Mouse (Mus musculus) embryonic fibroblast, embryonic 13.5 days (primary cell): ENCODE data around the gene Cadm1. TPM values are rescaled to one million over a fixed set of nuclear protein-coding genes. Genes with fewer than 3 reads are reported as not detected.

Experiments
- H3K27ac ChIP-seq: 2 replicates; pipeline ENCODE4 v1.5.1; 2012; ENCODE audit warnings: low read length, control low read depth, inconsistent platforms; ENCODE audit not compliant: insufficient read depth
- H3K4me1 ChIP-seq: 2 replicates; pipeline ENCODE4 v1.6.1; 2011; ENCODE audit warnings: low read length; ENCODE audit not compliant: control insufficient read depth, insufficient read depth
- H3K4me3 ChIP-seq: 2 replicates; pipeline ENCODE4 v1.5.1; 2011; ENCODE audit warnings: mild to moderate bottlenecking, control low read depth, low read length; ENCODE audit not compliant: insufficient read depth
- CTCF ChIP-seq: IDR thresholded peaks from 2 replicates; pipeline ENCODE4 v1.5.1; 2011; ENCODE audit warnings: mild to moderate bottlenecking, control low read depth, low read length, moderate library complexity, borderline replicate concordance; ENCODE audit not compliant: insufficient read depth
- POLR2A ChIP-seq: IDR thresholded peaks from 2 replicates; pipeline ENCODE4 v1.6.1; 2011; ENCODE audit warnings: low read depth, mild to moderate bottlenecking, control low read depth, low read length, moderate library complexity
- polyA plus RNA-seq: library from polyadenylated mRNA; stranded (reverse); fragments of >200 nt; gene quantifications from 2 replicates; pipeline ENCODE4 v1.2.4, GENCODE M21; 2011; ENCODE audit warnings: low read depth; ENCODE audit not compliant: missing spikeins, insufficient read length

Gene Cadm1
- polyA plus RNA-seq, 1 experiment = 5.6 TPM

DNA sequence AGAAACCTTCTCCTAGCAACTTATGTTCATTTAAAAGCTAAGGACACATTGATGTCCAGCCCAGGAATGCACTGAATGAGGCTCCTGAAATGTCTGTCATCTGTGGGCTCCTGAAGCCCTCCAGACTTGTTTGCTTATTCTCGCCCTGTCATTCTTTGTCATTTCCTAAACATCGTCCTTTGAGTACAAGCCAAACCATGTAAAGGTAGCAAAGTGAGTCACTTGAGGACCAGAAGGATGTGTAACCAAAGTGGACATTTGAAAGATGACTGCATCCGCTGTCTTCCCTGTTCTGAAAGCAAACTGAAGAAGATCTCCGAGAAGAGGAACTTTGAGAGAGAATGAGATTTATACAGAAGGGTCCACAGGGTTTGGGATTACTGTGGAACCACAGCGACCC is 157.6 kb downstream of the Cadm1 start:
- Histone ChIP-seq H3K4me1 (no peaks in the 10 kb centered on the region), H3K4me3 (no peak overlapping the region), H3K27ac (no peak overlapping the region)
- TF ChIP-seq POLR2A (no peak), CTCF (no peak)

DNA sequence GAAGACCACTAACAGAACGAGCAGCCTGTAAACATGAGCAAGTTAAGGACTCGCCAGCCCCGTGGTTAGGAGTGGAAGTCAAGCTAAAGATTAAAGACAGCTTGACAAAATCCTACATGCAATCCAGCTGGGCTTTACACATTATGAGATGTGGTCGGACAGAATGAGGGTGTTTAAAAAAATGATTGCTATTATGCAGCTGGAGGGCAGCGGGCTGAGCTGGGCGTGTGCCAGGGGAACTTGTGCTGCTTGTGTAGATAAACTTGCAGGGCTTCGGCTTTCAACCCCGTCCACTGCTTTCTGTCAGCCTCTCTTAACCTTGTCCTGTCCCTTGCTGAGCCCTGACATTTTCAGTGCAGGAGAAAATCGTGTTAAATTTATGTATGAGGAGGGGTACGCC is 158.3 kb downstream of the Cadm1 start:
- H3K4me1 ChIP-seq = no peaks in the 10 kb centered on the region
- no peak for TF ChIP-seq POLR2A
- no peak for TF ChIP-seq CTCF
- H3K27ac ChIP-seq = no peak overlapping the region
- H3K4me3 ChIP-seq = no peak overlapping the region

- Histone ChIP-seq H3K4me1 (no peaks in the 10 kb centered on the region), H3K4me3 (no peak overlapping the region), H3K27ac (no peak overlapping the region)
- TF ChIP-seq POLR2A (no peak), CTCF (no peak)
Measured at GRCm38 (mm10) chr9:47692911-47693310, 162.9 kb downstream of the Cadm1 start.

- TF ChIP-seq POLR2A (no peak), CTCF (peak; percentile 66; the same call in 1 of the 2 replicates)
- H3K4me3 ChIP-seq = no peak overlapping the region
- H3K27ac ChIP-seq = no peak overlapping the region
- H3K4me1 ChIP-seq = no peaks in the 10 kb centered on the region
Measured at GRCm38 (mm10) chr9:47699026-47699425, 169.1 kb downstream of the Cadm1 start.

- no peak overlapping the region for H3K27ac ChIP-seq
- TF ChIP-seq CTCF = no peak
- H3K4me3 ChIP-seq = no peak overlapping the region
- no peaks in the 10 kb centered on the region for H3K4me1 ChIP-seq
Measured at GRCm38 (mm10) chr9:47700021-47700420, 170.0 kb downstream of the Cadm1 start.

- Histone ChIP-seq H3K4me3 (no peak overlapping the region), H3K4me1 (no peaks in the 10 kb centered on the region), H3K27ac (no peak overlapping the region)
- TF ChIP-seq CTCF = no peak
- TF ChIP-seq POLR2A = no peak
Measured at GRCm38 (mm10) chr9:47703026-47703876, 173.3 kb downstream of the Cadm1 start.

DNA sequence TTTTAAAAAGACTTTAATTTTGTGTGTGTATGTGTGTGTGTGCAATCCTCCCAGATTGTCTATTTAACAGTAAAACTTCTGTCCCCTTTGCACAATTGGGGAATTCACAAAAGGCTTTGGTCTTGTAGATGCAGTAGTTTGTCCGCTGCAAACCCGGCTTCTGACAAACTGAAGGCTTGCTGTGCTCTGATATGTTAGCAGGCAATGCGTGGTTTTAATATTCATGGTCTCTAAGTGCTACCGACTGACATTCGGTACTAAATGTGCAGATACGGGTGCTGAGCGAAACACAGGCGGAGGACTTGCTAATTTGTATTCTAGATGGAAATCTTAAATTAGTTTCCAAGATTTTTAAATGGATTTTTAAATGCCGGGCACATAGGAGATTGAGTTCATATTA is 176.4 kb downstream of the Cadm1 start:
- TF ChIP-seq POLR2A = no peak
- no peak for TF ChIP-seq CTCF
- Histone ChIP-seq H3K27ac (no peak overlapping the region), H3K4me1 (no peaks in the 10 kb centered on the region), H3K4me3 (no peak overlapping the region)

DNA sequence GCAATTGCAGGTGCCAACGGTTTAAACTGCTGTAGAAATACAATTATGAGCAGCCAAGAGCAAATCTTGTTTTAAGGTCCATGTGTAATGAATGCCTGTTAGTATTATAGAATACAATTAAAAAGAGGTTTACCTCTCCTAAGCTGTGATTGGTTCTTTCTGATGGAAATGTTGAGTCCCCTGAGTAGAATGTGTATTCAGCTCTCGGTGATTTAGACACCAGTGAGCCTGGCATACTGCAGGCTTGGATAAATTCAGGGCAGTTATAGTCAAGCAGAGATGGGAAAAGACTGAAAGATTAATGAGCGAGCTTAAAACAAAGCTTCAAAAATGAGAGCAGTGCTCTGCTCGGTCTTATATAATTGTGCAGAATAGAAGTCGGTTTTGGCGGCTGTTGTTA is 177.4 kb downstream of the Cadm1 start:
- no peak overlapping the region for H3K4me3 ChIP-seq
- no peak for TF ChIP-seq POLR2A
- TF ChIP-seq CTCF = no peak

GRCm38 (mm10) chr9:47708299-47708698 is 178.3 kb downstream of the Cadm1 start:
- Histone ChIP-seq H3K27ac (no peak overlapping the region), H3K4me1 (no peaks in the 10 kb centered on the region), H3K4me3 (no peak overlapping the region)
- TF ChIP-seq CTCF (peak; percentile 97), POLR2A (no peak)

More for the DNA sequence above, 177.4 kb downstream of the Cadm1 start:
- no peak overlapping the region for H3K27ac ChIP-seq
- no peaks in the 10 kb centered on the region for H3K4me1 ChIP-seq

GRCm38 (mm10) chr9:47710946-47711345 is 181.0 kb downstream of the Cadm1 start:
- no peak overlapping the region for H3K4me3 ChIP-seq
- no peak overlapping the region for H3K27ac ChIP-seq
- TF ChIP-seq POLR2A (no peak), CTCF (no peak)
- no peaks in the 10 kb centered on the region for H3K4me1 ChIP-seq
